Mouse (Mus musculus) CH12.LX (cell line): ENCODE results near the gene Gcnt1. TPM values are rescaled to one million over a fixed set of nuclear protein-coding genes. Genes with fewer than 3 reads are reported as not detected.

Experiments
- DNase-seq: peaks from one replicate; pipeline ENCODE4 v3.0.0-alpha.2; 2013; ENCODE audit errors: extremely low read depth
- H3K27ac ChIP-seq: 2 replicates; pipeline ENCODE4 v1.5.1; 2012; ENCODE audit warnings: low read depth, mild to moderate bottlenecking, control low read depth, moderate library complexity; ENCODE audit not compliant: insufficient read depth
- H3K27me3 ChIP-seq: replicated peaks from 2 replicates; pipeline ENCODE3; 2012; ENCODE audit warnings: inconsistent platforms
- H3K36me3 ChIP-seq, 2 experiments: replicated peaks in 1 of 2; 2 replicates each; pipeline versions ENCODE3 to v1.6.1; 2012; ENCODE audit warnings: inconsistent platforms in 1 of 2, low read length in 1 of 2, mild to moderate bottlenecking in 1 of 2, mixed read lengths in 1 of 2, moderate library complexity in 1 of 2; ENCODE audit not compliant: control insufficient read depth in 1 of 2, insufficient read depth in 1 of 2
- H3K4me1 ChIP-seq, 2 experiments: 2 replicates each; pipeline ENCODE4 v1.6.1; 2012; ENCODE audit warnings: inconsistent platforms in 1 of 2, moderate library complexity in 1 of 2; ENCODE audit not compliant: insufficient read depth in 2 of 2, control insufficient read depth in 1 of 2
- H3K4me2 ChIP-seq: 2 replicates; pipeline ENCODE4 v1.6.1; 2012; ENCODE audit warnings: low read depth, mild to moderate bottlenecking, control low read depth; ENCODE audit not compliant: poor library complexity, insufficient read depth, severe bottlenecking
- H3K4me3 ChIP-seq, 3 experiments: fragments of 150-350 bp in 1 of 3; sonication (generic) in 1 of 3; replicated peaks in 1 of 3; 2 replicates each; pipeline versions ENCODE3 to v1.5.1; 2011 to 2012; ENCODE audit warnings: low read depth in 2 of 3, low read length in 2 of 3, mild to moderate bottlenecking in 2 of 3, moderate library complexity in 2 of 3, control low read depth in 1 of 3, improper control_type of control experiment in 1 of 3, inconsistent platforms in 1 of 3, mixed read lengths in 1 of 3; ENCODE audit not compliant: poor library complexity in 1 of 3
- H3K79me2 ChIP-seq: replicated peaks from 2 replicates; pipeline ENCODE4 v1.6.1; 2012; ENCODE audit warnings: mild to moderate bottlenecking, moderate library complexity; ENCODE audit not compliant: control insufficient read depth, poor library complexity, insufficient read depth, severe bottlenecking; ENCODE audit errors: extremely low read depth
- H3K9ac ChIP-seq: 2 replicates; pipeline ENCODE4 v1.6.1; 2012; ENCODE audit warnings: low read depth, mild to moderate bottlenecking, control low read depth, moderate library complexity; ENCODE audit not compliant: insufficient read depth
- H3K9me3 ChIP-seq: replicated peaks from 2 replicates; pipeline ENCODE3; 2012; ENCODE audit warnings: low read length, inconsistent platforms, mixed read lengths
- CHD2 ChIP-seq: IDR thresholded peaks from 2 replicates; pipeline ENCODE4 v1.6.1; 2011; ENCODE audit warnings: low read length, improper control_type of control experiment
- E2F4 ChIP-seq: IDR thresholded peaks from 2 replicates; pipeline ENCODE4 v1.6.1; 2011; ENCODE audit warnings: low read depth, low read length, improper control_type of control experiment; ENCODE audit not compliant: insufficient replicate concordance
- ELF1 ChIP-seq: IDR thresholded peaks from 2 replicates; pipeline ENCODE4 v1.6.1; 2014; ENCODE audit warnings: low read depth, mild to moderate bottlenecking, inconsistent platforms, low read length, improper control_type of control experiment
- EP300 ChIP-seq: IDR thresholded peaks from 2 replicates; pipeline ENCODE4 v1.6.1; 2011; ENCODE audit warnings: low read length, improper control_type of control experiment
- GABPA ChIP-seq: IDR thresholded peaks from 2 replicates; pipeline ENCODE4 v1.6.1; 2012; ENCODE audit warnings: low read depth, low read length, improper control_type of control experiment, inconsistent platforms; ENCODE audit not compliant: insufficient replicate concordance
- HCFC1 ChIP-seq: IDR thresholded peaks from 2 replicates; pipeline ENCODE4 v1.6.1; 2012; ENCODE audit warnings: low read depth, mild to moderate bottlenecking, inconsistent platforms, low read length, improper control_type of control experiment
- IRF4 ChIP-seq: IDR thresholded peaks from 2 replicates; pipeline ENCODE4 v1.6.1; 2014; ENCODE audit warnings: low read depth, mild to moderate bottlenecking, inconsistent platforms, low read length, improper control_type of control experiment
- JUN ChIP-seq: IDR thresholded peaks from 2 replicates; pipeline ENCODE4 v1.6.1; 2011; ENCODE audit warnings: low read depth, mild to moderate bottlenecking, low read length, improper control_type of control experiment, moderate library complexity; ENCODE audit not compliant: insufficient read depth
- MAFK ChIP-seq: IDR thresholded peaks from 2 replicates; pipeline ENCODE4 v1.6.1; 2011; ENCODE audit warnings: low read length, improper control_type of control experiment; ENCODE audit not compliant: insufficient replicate concordance
- MAZ ChIP-seq: IDR thresholded peaks from 2 replicates; pipeline ENCODE4 v1.6.1; 2012; ENCODE audit warnings: low read depth, mild to moderate bottlenecking, inconsistent platforms, low read length, improper control_type of control experiment, moderate library complexity
- MEF2A ChIP-seq: IDR thresholded peaks from 2 replicates; pipeline ENCODE4 v1.6.1; 2014; ENCODE audit warnings: low read depth, mild to moderate bottlenecking, inconsistent platforms, low read length, improper control_type of control experiment, borderline replicate concordance
- MXI1 ChIP-seq: IDR thresholded peaks from 2 replicates; pipeline ENCODE4 v1.6.1; 2011; ENCODE audit warnings: mild to moderate bottlenecking, low read depth, low read length, improper control_type of control experiment
- POLR2A ChIP-seq: IDR thresholded peaks from 2 replicates; pipeline ENCODE4 v1.6.1; 2011; ENCODE audit warnings: low read depth, mild to moderate bottlenecking, improper control_type of control experiment, low read length
- RCOR1 ChIP-seq: conservative IDR thresholded peaks from 2 replicates; pipeline ENCODE4 v1.6.1; 2012; ENCODE audit warnings: low read depth, mild to moderate bottlenecking, inconsistent platforms, low read length, improper control_type of control experiment
- TCF12 ChIP-seq: IDR thresholded peaks from 2 replicates; pipeline ENCODE4 v1.6.1; 2014; ENCODE audit warnings: low read depth, mild to moderate bottlenecking, inconsistent platforms, low read length, improper control_type of control experiment
- USF2 ChIP-seq: conservative IDR thresholded peaks from 2 replicates; pipeline ENCODE4 v1.6.1; 2011; ENCODE audit warnings: low read depth, low read length, improper control_type of control experiment
- ZC3H11A ChIP-seq: IDR thresholded peaks from 2 replicates; pipeline ENCODE4 v1.6.1; 2012; ENCODE audit warnings: low read depth, mild to moderate bottlenecking, inconsistent platforms, low read length, improper control_type of control experiment
- ZMIZ1 ChIP-seq: IDR thresholded peaks from 2 replicates; pipeline ENCODE4 v1.6.1; 2012; ENCODE audit warnings: low read depth, mild to moderate bottlenecking, inconsistent platforms, low read length, improper control_type of control experiment
- ZNF384 ChIP-seq: IDR thresholded peaks from 2 replicates; pipeline ENCODE4 v1.6.1; 2012; ENCODE audit warnings: low read depth, low read length, improper control_type of control experiment, inconsistent platforms
- dilution Hi-C: fragments of 300-500 bp; cut with MboI; formaldehyde crosslinking; loops from 2 replicates; pipeline ENCODE4 v1.14.3; 2020; ENCODE audit warnings: low sequenced_read_pairs; ENCODE audit not compliant: extremely low pct_unique_long_range_greater_than_20kb, extremely low pct_ligation_motif_present
- in situ Hi-C: fragments of 300-500 bp; cut with MboI; formaldehyde crosslinking; loops from 3 replicates; pipeline ENCODE4 v1.14.3; 2019; ENCODE audit warnings: low sequenced_read_pairs, low pct_ligation_motif_present, low pct_unique_long_range_greater_than_20kb, mixed read lengths
- polyA plus RNA-seq: library from polyadenylated mRNA; unstranded; fragments of >175 nt; gene quantifications from 2 replicates; pipeline ENCODE4 v1.2.1, GENCODE M21; 2012; ENCODE audit warnings: low read depth; ENCODE audit not compliant: insufficient read length
- total RNA-seq, 2 experiments: library from RNA; depleted of rRNA; stranded (reverse); fragments of 300-350 nt in 1 of 2; fragments of >200 nt in 1 of 2; gene quantifications; 2 replicates each; pipeline ENCODE4 v1.2.3; 2012 to 2014

The Gcnt1 gene
- total and polyA plus RNA-seq, 3 experiments = 4.2 to 7.6 (median 6.6) TPM

DNA sequence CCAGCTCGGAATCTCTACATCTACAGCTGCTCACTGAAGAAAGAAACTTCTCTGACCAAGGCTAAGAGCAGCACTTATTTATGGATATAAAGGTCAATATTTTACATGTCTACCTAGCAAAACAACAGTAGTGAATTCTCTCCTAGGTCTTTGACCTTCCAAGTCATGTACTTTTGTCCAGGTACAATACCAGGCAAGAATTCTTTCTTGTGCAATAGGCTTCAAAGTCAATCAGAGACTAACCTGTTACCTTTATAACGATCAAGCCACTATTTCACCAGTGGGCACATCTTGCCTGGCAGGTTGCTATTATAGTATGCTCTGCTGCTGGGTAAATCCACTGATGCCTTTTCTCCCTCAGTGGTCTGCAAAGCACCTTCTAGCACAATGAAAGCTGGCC lies 61.6 kb downstream of the Gcnt1 start:
- Histone ChIP-seq H3K9me3 (no peaks in the 10 kb centered on the region), H3K36me3 (no peaks in the 10 kb centered on the region), H3K27me3 (no peaks in the 10 kb centered on the region), H3K27ac (no peak overlapping the region)
- DNase-seq = no peak
- TF ChIP-seq ZC3H11A (no peak), ZMIZ1 (no peak), EP300 (no peak), ZNF384 (no peak)
- TF ChIP-seq, all 38 proteins: peak for 0
- no peak overlapping the region for H3K4me3 ChIP-seq
- dilution Hi-C loops (no loop called here), in situ Hi-C loops (no loop called here)
- no peaks in the 10 kb centered on the region for H3K79me2 ChIP-seq
- no peak overlapping the region for H3K4me2 ChIP-seq
- H3K9ac ChIP-seq = no peak overlapping the region
- peaks cover 0 to 9% of the 10 kb centered on the region in 2 experiments; a peak in 2 of 4 replicates for H3K4me1 ChIP-seq

DNA sequence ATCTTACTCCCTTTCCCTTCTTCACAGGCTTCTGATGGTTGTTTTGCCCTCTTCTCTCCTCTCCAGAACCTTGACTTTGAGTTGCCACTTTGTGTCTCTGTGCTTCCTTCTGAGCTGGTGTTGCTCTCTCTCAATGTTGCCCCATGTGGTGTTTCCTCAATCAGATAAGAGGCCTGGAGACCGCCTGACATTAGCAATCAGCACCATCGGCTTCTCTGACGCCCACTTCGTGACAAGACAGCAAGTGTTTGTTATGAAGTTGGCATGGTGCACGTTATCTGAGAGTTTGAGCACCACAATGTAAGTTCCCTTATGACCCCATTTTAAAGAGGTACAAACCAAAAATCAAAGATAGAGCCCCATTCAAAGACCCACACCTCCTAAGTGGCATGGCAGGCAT lies 76.6 kb downstream of the Gcnt1 start:
- Histone ChIP-seq H3K27ac (no peak overlapping the region), H3K9ac (no peak overlapping the region), H3K4me1 (peaks cover 6 to 12% of the 10 kb centered on the region in 2 experiments; a peak in 3 of 4 replicates), H3K27me3 (no peaks in the 10 kb centered on the region), H3K79me2 (no peaks in the 10 kb centered on the region), H3K36me3 (no peaks in the 10 kb centered on the region), H3K4me3 (no peak overlapping the region), H3K4me2 (no peak overlapping the region), H3K9me3 (no peaks in the 10 kb centered on the region)
- in situ Hi-C loops = no loop called here
- no peak for DNase-seq
- dilution Hi-C loops = no loop called here
- no peak for TF ChIP-seq E2F4
- no peak for TF ChIP-seq MEF2A
- TF ChIP-seq MAZ = no peak
- no peak for TF ChIP-seq POLR2A
- no peak for TF ChIP-seq ZC3H11A
- no peak for TF ChIP-seq USF2
- TF ChIP-seq CHD2 = no peak
- no peak for TF ChIP-seq ZNF384
- TF ChIP-seq RCOR1 = no peak
- no peak for TF ChIP-seq TCF12
- TF ChIP-seq HCFC1 = no peak
- TF ChIP-seq ZMIZ1 = no peak
- no peak for TF ChIP-seq IRF4
- no peak for TF ChIP-seq MXI1
- no peak for TF ChIP-seq EP300
- TF ChIP-seq JUN = no peak
- TF ChIP-seq GABPA = no peak
- no peak for TF ChIP-seq MAFK
- no peak for TF ChIP-seq ELF1
